Mouse (Mus musculus) monocyte, adult 5-6 weeks (primary cell): Measurements from ENCODE around the gene Vcl. TPM values are rescaled to one million over a fixed set of nuclear protein-coding genes. Genes with fewer than 3 reads are reported as not detected.

Experiments used
- ATAC-seq: fragments of 153-309, 156-312 bp; replicated peaks from 2 replicates; pipeline ENCODE4 v1.8.0; 2017; ENCODE audit warnings: mild to moderate bottlenecking; ENCODE audit not compliant: low TSS enrichment, insufficient number of reproducible peaks, severe bottlenecking, poor library complexity, low FRiP score
- total RNA-seq: library from RNA; stranded (forward); fragments of 200-1000, 200-491, 200-594 nt; gene quantifications from 3 replicates; pipeline ENCODE4 v1.2.3, GENCODE M21; 2017

Vcl gene
- total RNA-seq, 1 experiment from 2014 or later: 52.1 TPM

DNA sequence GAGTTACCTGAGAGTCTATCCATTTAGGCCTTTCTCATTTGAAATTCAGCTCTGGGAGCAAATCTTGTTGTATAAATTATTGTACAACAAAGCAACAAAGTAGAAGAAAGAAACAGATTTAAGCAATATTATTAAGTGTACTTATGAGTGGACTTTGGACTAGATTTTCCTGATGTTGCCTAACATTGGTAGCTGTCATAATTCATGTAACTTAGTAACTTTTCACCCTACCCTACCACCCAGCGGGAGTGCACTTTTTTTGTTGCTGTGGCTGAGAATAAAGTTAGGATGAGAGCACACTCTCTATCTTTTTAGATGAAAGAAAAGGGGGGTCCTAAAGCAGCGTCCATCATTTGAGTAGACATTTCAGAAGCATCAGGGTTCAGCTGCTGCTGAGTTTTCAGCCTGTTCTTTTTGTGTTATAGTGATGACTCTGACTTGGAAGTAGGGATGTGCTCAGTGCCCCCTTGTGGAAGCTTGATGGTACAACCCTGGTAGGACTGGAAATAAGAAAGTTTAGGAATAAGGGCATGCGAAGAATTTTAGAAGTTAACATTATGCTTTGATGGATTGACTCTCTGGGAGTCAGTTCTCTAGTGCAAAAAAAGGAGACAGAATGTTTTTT, 64.0 kb downstream of the Vcl start:
- no peak for ATAC-seq

DNA sequence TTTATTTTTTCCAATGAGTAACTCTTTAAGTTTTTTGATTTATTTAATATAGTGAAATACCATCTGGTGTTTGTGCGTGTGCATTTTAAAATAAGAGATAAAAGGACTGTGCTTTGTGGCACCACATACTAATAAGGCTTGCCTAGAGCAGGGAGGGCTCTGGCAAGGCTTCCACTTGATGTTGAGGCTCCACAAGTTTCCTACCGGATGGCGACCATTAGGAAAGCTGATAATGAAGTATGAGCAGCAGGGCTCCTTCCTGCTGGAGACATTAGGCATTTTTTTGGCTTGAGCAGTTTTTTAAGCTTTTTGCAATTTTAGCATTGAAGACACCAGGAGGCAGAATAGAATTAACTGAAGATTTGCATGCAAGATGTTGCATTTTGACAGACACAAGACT, 65.3 kb downstream of the Vcl start:
- no peak for ATAC-seq

DNA sequence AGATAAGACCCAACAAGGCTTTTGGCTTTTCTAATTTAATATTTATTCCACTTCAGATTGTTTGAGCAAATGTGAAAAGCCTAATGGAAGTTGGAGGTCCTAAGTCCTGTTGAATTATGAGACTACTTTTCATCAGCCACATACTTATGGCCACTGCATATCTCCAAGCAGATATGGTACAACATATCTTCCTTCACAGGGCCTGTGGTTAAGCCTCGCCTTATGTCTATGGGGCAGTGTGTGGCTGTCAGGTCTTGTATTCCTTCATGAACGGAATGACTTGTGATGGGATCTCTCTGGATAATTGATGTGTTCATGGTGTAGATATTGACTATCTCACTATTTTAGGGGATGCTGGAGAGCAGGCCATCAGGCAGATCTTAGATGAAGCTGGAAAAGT, 66.3 kb downstream of the Vcl start:
- ATAC-seq: no peak

DNA sequence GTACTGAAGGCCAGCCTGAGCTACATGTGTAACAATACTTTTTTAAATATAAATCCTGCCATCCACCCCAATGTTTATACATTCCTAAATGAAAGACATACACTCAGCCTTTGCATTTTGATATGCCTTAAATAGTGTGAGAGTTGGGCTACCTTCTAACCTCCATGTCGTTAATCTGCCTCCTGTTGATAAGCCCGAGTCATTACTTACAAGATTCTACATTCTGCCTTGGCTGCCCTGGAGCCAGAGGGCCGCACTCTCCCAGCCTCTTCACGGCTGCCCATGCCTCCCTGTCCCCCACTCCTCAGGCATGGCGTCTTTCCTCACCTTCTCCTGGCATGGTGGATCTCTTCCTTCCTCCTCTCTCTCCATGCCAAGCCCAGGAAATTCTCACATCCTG, 67.2 kb downstream of the Vcl start:
- no peak for ATAC-seq

DNA sequence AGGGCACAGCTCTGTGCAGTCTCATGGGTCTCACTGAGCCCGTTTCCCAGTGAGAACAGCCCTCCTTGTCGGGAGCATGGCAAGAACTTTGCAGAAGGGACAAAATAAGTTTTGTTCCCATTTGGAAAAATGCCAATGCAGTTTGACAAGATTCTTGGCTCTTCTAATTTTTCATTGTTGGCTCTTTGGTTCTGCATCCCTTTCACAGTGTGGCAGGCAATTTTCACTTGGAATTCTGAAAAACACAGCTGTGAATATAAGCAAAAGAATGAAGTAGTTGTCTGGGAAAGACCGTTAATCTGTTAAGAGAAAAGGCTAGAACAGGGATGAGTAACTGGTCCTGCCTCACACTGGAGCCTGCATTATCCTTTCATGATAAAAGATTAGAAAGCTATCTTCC, 68.3 kb downstream of the Vcl start:
- no peak for ATAC-seq

DNA sequence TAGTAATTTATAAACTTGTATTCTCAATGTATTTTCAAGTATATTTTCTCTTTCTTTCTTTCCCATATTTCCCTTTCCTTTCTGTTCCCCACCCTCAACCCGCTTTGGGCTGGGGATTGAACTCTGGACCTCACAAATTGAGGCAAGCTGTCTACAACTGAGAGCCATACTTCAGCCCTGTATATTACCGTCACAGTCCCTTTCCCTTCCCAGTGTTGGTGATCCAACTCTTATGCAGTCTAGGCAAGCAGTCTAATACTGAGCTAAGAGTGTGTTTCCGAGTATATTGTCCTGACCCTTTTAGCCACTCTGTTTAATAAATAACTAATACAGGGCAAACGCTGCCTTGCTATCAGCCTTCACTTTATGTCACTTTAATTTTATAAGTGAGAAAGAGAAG, 70.4 kb downstream of the Vcl start:
- ATAC-seq: no peak

- no peak for ATAC-seq
Observed at GRCm38 (mm10) chr14:21013800-21014334, 84.7 kb downstream of the Vcl start.

- ATAC-seq: no peak
Observed at GRCm38 (mm10) chr14:21017871-21018270, 88.7 kb downstream of the Vcl start.

DNA sequence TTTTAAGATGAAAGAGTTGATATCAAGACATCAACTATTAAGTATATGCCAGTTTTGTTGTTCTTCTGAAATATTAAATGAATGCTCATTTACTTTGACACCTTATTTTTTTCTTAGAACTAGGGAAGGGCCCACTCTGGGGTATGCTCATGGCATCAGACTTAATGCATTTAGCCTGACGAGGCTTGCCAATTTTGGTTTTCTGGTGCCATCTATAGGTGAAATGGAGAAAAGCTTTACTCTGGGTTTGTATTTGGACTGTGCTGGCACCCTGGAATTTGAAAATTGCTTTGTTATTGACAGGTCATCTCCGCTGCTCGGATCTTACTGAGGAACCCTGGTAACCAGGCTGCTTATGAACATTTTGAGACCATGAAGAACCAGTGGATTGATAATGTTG, 89.8 kb downstream of the Vcl start:
- ATAC-seq: no peak

GRCm38 (mm10) chr14:21020435-21020834, 91.2 kb downstream of the Vcl start:
- no peak for ATAC-seq

DNA sequence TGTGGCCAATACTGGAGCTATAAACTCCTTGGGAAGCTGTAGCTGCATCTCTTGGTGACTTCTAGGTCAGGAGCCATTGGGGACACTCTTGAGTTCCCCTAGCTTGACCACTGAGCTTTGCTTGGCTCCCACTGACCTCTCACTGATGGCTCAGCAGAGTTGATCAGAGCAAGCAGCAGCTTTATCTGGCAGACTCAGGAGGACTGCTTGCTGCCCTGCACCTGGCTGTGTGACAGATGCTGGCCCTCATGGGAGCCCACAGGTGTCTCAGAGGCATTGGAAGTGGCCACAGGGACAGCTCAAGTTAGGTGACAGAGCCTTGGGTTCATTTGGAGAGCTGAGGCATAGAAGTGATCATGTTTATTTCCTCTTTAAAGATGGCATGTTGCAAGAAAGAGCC, 98.3 kb downstream of the Vcl start:
- ATAC-seq: no peak

GRCm38 (mm10) chr14:21029025-21029659, 99.9 kb downstream of the Vcl start:
- ATAC-seq: no peak

- ATAC-seq: peak; percentile 99
Observed at GRCm38 (mm10) chr14:21031783-21032511, 102.7 kb downstream of the Vcl start.

DNA sequence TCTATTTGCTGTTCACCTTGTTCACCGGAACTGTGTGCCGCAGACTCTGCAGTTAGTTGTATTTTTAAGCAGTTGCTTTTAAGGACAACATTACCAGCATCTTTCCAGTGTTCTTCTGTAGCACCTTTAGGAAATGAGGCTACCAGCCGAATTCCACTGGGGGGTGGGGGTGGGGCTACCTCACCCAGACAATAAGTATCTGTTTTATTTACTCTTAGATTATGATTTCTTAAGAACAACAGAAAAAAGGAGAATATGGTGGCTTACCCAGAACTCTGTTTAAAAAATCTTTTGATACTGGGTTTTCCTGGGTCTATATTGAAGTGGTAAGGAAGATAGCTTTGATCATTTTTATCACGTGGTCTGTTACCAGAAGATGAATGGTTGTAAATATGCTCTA, 105.1 kb downstream of the Vcl start:
- ATAC-seq: no peak

DNA sequence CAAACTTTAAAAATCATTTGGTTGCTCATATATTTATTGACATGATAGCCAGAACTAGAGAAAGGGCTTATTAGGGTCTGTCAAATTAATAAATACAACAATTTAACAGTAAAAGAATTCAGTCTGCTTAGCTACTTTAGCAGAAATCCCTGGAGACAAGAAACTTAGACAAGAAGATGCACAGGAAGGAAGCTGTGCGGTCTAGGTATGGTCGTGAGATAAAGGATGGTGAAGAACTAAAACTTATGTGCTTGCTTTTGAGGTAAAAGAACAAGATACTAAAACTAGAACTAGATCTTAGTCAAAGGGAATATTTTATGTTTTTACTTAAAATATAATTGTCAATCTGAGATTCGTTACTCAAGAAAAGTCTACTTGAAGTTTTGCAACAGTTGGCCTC, 105.6 kb downstream of the Vcl start:
- no peak for ATAC-seq

- no peak for ATAC-seq
Observed at GRCm38 (mm10) chr14:21039077-21039476, 109.9 kb downstream of the Vcl start.

DNA sequence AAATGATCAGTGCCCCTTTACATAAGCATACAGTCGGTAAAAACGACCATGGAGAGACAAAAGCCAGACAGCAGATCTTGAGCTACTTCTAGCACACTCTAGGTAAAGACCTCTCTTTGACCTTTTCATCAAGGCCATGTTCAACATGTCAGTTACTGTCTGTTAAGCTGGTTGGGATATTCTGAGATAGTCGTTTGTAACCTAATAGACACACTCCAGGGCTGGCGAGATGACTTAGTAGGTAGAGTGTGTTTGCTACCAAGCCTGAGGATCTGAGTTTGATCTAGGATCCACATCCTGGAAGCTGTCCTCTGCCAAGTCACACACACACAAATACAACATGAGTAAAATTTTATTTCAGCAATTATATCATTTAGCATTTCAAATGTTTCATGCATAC, 110.4 kb downstream of the Vcl start:
- no peak for ATAC-seq

DNA sequence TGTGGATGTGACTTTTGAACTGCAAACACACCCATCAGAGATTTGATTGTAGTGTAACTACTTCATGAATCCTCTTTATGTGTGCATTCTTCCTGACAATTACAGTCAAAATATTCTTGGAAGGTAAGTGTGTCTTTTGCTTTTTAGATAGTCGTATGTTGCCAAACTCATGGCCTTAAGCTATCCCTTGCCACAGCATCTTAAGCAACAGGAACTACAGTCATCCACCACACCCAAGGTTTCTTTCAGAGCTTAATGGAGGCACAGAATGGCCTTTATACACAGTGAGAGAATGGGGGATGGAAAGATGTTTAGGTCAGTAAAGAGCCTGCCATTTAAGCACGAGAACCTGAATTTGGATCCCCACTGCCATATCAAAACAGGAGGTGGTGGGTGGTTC, 118.6 kb downstream of the Vcl start:
- ATAC-seq: peak; percentile 53

- no peak for ATAC-seq
Observed at GRCm38 (mm10) chr14:21048879-21049278, 119.7 kb downstream of the Vcl start.

DNA sequence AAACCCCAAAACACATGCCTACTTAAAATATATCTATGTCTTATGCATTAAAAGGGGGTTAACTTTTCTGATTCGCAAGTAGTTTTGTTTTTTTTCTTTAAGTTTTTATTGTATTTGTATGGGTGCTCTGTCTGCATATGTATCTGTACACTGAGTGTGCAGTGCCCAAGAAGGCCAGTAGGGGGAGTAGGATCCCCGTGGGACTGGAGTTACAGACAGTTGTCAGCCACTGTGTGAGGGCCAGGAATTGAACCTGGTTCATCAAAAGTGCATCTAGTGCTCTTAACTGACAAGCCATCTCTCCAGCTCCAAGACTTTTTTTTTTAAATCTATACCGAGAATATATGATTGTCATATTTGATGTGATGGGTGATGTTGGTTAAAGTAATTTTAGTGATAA, 121.5 kb downstream of the Vcl start:
- no peak for ATAC-seq
